Mouse (Mus musculus) mature B cell (primary cell): Measurements from ENCODE around the gene Scd4.

Source experiments
- in situ Hi-C: fragments of 300-500 bp; cut with MboI; formaldehyde crosslinking; loops from 2 replicates; pipeline ENCODE4 v1.14.3; 2019

Scd4 gene

GRCm38 (mm10) chr19:44376511-44376951 lies 43.6 kb downstream of the Scd4 start:
- in situ Hi-C loops, result no loop called here

- in situ Hi-C loops, result no loop called here
Measured at GRCm38 (mm10) chr19:44377629-44378375, 44.9 kb downstream of the Scd4 start.

DNA sequence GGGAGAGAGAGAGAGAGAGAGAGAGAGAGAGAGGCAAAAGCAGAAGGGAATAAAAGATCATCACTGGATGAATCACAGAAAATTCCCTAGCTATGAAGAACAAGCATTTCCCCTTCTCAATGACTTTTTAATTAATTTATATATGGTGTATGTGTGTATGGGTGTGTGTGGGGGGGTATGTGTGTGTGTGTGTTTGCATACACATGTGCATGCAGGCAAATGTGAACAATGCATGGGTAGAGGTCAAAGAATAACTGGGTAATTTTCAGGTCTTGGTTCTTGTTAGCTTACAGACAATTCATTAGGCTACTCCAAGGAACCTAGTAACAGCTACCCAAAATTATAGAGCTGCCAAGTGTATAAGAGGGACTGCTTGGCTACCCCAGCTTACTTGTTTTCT lies 46.2 kb downstream of the Scd4 start:
- in situ Hi-C loops, result no loop called here

GRCm38 (mm10) chr19:44380065-44380464 lies 47.2 kb downstream of the Scd4 start:
- in situ Hi-C loops, result no loop called here

DNA sequence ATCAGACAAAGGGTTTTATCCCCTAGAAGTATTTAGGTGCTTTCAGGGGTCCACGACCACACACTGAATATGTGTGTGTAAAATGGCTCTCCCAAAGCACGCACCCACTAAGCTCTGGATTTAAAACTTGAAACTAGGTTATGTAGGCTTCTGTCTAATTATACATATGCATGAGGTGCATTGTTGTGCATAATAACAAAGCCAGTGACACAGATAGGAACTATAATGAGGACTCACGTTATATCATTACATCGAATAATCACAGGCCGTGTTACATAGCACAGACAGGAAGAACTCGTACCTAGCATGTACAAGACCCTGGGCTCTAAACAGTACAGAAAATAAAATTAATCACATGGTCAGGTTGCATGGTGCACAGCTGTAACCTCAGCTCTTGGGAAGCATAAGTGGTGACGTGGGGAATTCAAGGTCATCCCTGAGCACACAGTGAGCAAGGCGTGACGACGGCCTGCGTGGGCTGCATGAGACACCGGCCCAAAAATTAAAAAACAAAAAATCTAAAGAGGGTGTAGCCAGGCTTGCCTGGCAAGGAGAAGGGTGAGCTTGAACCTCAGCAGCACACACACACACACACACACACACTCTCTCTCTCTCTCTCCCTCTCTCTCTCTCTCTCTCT lies 49.9 kb downstream of the Scd4 start:
- in situ Hi-C loops, result no loop called here

GRCm38 (mm10) chr19:44385887-44386498 lies 53.1 kb downstream of the Scd4 start:
- in situ Hi-C loops, result no loop called here

GRCm38 (mm10) chr19:44387089-44387671 lies 54.3 kb downstream of the Scd4 start:
- in situ Hi-C loops, result no loop called here

DNA sequence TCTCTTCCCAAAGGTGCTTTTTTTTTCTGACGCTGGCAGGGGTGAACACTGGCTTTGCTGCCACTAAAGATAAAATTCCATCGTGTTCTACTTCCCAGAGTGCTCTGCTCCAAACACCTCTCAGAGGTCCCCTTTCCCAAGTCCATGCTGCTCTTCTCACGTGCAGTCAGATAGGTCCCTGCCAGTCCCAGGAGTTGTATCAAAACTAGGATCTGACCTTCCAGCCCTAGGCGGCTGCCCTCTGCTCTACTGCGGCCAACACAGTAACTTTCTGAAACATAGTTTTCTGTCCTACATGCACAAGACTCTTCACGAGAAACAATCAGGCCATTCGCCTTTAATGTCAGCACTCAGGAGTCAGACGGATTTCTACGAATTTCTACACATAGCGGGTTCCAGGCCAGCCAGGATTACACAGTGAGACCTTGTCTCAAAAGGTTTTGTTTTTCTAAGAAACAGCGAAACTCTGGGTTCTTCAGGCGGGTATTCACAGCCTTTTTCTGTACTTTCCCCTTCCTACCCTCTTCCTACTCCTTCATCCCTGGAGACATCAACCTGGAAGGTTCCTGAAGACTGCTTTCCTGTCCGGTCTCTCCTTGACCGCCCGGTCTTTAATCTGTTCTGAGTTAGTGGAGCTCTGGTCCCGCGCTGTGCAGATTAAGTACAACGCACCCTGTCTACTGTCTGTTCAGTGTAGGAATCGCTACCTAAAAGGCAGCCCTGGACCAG lies 55.0 kb downstream of the Scd4 start:
- in situ Hi-C loops, result no loop called here

GRCm38 (mm10) chr19:44388475-44389428 lies 55.9 kb downstream of the Scd4 start:
- in situ Hi-C loops, result no loop called here

DNA sequence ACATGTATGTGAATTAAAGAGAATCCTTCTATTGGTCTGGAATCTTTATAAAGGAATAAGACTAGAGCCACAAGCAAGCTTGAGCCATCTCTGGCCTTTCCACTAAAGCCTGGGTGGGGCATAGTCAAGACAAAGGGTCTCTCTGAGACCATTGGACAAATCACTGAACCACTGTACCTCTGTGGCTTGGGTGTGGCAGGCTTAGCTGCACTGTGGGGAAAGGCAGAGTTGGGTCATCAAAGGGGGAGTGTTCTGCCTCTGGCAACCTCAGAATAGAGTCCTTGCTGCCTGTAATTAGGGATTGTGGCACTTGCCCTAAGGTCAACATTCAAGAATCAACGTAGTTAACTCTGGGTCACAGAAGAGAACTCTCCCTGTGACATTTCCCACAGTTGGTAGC lies 56.6 kb downstream of the Scd4 start:
- in situ Hi-C loops, result no loop called here

GRCm38 (mm10) chr19:44391856-44392255 lies 59.0 kb downstream of the Scd4 start:
- in situ Hi-C loops, result no loop called here

GRCm38 (mm10) chr19:44392339-44393009 lies 59.6 kb downstream of the Scd4 start:
- in situ Hi-C loops, result no loop called here

DNA sequence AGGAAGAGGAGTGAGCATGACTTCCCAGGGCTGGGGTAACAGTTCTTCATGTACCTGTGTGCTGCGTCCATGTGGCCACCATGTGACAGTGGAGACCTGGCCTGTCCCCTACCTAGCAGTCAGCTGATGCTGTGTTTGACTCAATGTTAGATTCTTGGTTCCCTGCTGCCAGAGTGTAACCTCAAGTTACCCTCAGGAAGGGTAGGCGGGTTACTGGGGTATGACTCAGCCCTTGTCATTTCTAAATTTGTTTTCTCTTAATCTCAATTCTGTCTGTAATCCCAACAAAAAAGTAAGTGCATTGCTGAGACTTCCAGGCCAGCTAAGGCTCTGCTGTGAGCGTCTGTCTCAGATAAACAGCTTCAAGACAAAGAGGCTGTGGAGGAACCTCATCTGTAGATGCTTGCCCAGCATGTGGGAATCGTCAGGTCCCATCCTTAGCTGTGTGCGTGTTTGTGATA lies 61.1 kb downstream of the Scd4 start:
- in situ Hi-C loops, result no loop called here

DNA sequence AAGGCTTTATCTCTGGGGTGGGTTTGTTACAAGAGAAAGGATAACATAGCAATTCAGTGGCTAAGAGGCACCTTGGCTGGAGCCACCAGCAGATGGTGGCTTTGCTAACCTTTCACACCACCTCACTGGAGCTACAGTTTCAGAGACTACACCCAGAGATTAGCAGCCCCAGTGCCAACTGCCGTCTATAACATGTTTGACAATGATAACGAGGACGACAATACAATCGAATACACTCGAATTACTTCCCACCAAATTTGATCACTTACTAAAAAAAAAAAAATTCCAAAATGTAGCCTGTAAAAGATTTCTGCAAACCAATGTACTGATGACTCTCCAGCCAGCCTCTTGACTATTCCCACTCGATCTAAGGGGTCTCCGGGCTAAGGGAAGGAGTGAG lies 62.1 kb downstream of the Scd4 start:
- in situ Hi-C loops, result no loop called here
